Mouse (Mus musculus) midbrain, embryonic 16.5 days (tissue): ENCODE results near the gene Tjp1. TPM values are rescaled to one million over a fixed set of nuclear protein-coding genes. Genes with fewer than 3 reads are reported as not detected.

Experiments
- ATAC-seq: fragments of 200-750 bp; cut with Nextera tagmentation; 2 replicates; pipeline ENCODE4 v1.8.0; 2017; ENCODE audit warnings: moderate TSS enrichment
- H3K27ac ChIP-seq: fragments of 300-500 bp; sonication (generic); 2 replicates; pipeline ENCODE4 v1.5.1; 2014; ENCODE audit warnings: mild to moderate bottlenecking, low read length, mixed read lengths
- H3K27me3 ChIP-seq: fragments of 300-500 bp; sonication (generic); 2 replicates; pipeline ENCODE4 v1.6.1; 2014; ENCODE audit warnings: low read depth, low read length, mixed read lengths; ENCODE audit not compliant: control insufficient read depth, insufficient read depth
- H3K36me3 ChIP-seq: fragments of 300-500 bp; sonication (generic); 2 replicates; pipeline ENCODE4 v1.6.1; 2014; ENCODE audit warnings: mild to moderate bottlenecking, low read length, moderate library complexity, mixed read lengths; ENCODE audit not compliant: control insufficient read depth, insufficient read depth
- H3K4me1 ChIP-seq: fragments of 300-500 bp; sonication (generic); 2 replicates; pipeline ENCODE4 v1.6.1; 2014; ENCODE audit warnings: mild to moderate bottlenecking, low read length, mixed read lengths; ENCODE audit not compliant: control insufficient read depth, insufficient read depth
- H3K4me2 ChIP-seq: fragments of 300-500 bp; sonication (generic); 2 replicates; pipeline ENCODE4 v1.6.1; 2014; ENCODE audit warnings: mild to moderate bottlenecking, low read length, mixed read lengths
- H3K4me3 ChIP-seq: fragments of 300-500 bp; sonication (generic); 2 replicates; pipeline ENCODE4 v1.5.1; 2014; ENCODE audit warnings: low read depth, mild to moderate bottlenecking, low read length, moderate library complexity, mixed read lengths
- H3K9ac ChIP-seq: fragments of 300-500 bp; sonication (generic); 2 replicates; pipeline ENCODE4 v1.6.1; 2014; ENCODE audit warnings: low read depth, low read length, mixed read lengths
- H3K9me3 ChIP-seq: fragments of 300-500 bp; sonication (generic); replicated peaks from 2 replicates; pipeline ENCODE4 v1.6.1; 2014; ENCODE audit warnings: mild to moderate bottlenecking, low read length, mixed read lengths; ENCODE audit not compliant: control insufficient read depth, poor library complexity, severe bottlenecking
- WGBS: fragments of 180-500 bp; shearing (Covaris S2); extraction: QIAGEN DNeasy Blood & Tissue Kit; methylation state at CpG from one replicate; pipeline ENCODE4 v1.1.7; 2014; 5-methylcytosine and 5-hydroxymethylcytosine counted together
- polyA plus RNA-seq: library from polyadenylated mRNA; unstranded; fragments of >200 nt; fragmentation: Nextera tagmentation; extraction: Ambion mirVana; gene quantifications from 2 replicates; pipeline ENCODE4 v1.2.1, GENCODE M21; 2015

The Tjp1 gene
- polyA plus RNA-seq, 1 experiment from 2014 or later, result 25.7 TPM

DNA sequence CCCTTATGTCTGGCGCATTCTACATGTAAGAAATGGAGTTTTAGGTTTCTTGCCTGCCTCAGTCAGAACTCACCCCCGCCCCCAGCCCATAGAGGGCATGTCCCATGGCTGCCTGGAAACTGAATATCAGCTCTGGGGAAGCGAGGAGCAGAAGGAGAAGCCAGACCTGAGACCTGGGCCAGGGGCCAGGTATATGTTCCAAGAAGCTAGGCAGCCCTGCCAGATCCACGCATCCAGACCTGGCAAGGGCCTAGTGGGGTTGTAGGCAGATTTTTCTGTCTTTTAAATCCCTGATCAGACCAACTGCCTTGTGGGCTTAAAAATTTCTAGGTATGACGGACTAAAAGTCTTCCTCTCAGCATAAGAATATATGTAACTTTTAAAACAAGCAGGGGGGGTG lies 253.4 kb downstream of the Tjp1 start:
- Histone ChIP-seq H3K4me1 (no peaks in the 10 kb centered on the region), H3K27me3 (no peaks in the 10 kb centered on the region), H3K4me2 (no peak overlapping the region), H3K9me3 (no peaks in the 10 kb centered on the region), H3K4me3 (no peak overlapping the region), H3K36me3 (no peaks in the 10 kb centered on the region), H3K27ac (no peak overlapping the region), H3K9ac (no peak overlapping the region)
- ATAC-seq, result no peak
- WGBS, result 90% methylated on average over 5 of the region's 5 CpGs

GRCm38 (mm10) chr7:65249656-65250055 lies 277.9 kb downstream of the Tjp1 start:
- Histone ChIP-seq H3K4me2 (no peak overlapping the region), H3K27ac (no peak overlapping the region), H3K9me3 (no peaks in the 10 kb centered on the region; the same call in 1 of the 2 replicates), H3K9ac (no peak overlapping the region), H3K27me3 (no peaks in the 10 kb centered on the region), H3K4me3 (no peak overlapping the region), H3K4me1 (no peaks in the 10 kb centered on the region), H3K36me3 (no peaks in the 10 kb centered on the region)
- no peak for ATAC-seq
- 90% methylated on average over 8 of the region's 8 CpGs for WGBS

Other genes starting within 250 kb of the Tjp1 start
- gene Tarsl2, start 117.1 kb upstream of the Tjp1 start, polyA plus RNA-seq, result 19.2 TPM in 2 replicates
- gene Tm2d3, start 163.4 kb upstream of the Tjp1 start, polyA plus RNA-seq, result 85.6 and 89.8 TPM in 2 replicates